Mouse (Mus musculus): ENCODE results near the gene Otos.

Gene Otos

DNA sequence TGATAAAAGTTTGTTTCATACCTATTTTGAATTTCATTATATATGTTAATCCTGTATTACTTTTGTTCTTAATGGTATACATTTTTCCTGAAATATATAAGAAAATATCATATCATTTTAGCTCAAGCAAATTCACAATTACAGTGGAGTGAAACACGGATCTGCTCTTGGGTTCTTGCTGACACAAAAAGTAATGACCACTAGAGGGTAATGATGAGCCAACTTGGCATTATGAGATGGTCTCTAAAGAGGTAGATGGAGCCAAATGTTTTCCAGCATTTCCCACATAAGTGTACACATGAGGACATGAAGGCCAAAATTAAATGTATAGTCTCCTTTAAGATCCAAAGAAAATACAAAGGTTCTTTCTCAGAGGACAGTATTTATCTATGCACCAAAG is 34.1 kb downstream of the Otos start:
- in situ Hi-C loops (cut with MboI; ENCODE audit: unreplicated experiment in 2 of 2), result loop anchor here (5.0 to 25.0 kb wide), 6 partner anchors 223 to 1190 kb away; partner anchors contain the start of gene Gpc1 (in 1 of the 2)

DNA sequence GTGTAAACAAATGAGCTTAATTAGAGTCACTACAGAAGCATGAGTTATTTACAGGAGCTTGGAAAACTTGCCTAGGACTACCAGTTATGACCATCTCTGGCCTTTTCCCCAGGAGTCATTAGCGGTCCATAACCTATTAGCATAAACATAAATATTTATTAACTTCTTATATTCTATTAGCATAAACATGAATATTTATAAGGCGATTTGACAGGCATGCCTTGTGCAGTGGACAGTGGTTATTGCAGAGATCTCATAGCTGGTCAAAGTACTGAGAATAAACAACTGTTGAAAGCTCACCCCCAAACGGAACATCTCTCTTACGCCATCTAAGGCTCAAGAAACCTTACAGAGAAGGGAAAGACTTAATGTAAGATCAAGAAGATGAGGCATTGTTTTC is 35.5 kb downstream of the Otos start:
- in situ Hi-C loops (cut with MboI; ENCODE audit: unreplicated experiment in 2 of 2), result loop anchor here (5.0 to 25.0 kb wide), 6 partner anchors 224 to 1188 kb away; partner anchors contain the start of gene Gpc1 (in 1 of the 2)

DNA sequence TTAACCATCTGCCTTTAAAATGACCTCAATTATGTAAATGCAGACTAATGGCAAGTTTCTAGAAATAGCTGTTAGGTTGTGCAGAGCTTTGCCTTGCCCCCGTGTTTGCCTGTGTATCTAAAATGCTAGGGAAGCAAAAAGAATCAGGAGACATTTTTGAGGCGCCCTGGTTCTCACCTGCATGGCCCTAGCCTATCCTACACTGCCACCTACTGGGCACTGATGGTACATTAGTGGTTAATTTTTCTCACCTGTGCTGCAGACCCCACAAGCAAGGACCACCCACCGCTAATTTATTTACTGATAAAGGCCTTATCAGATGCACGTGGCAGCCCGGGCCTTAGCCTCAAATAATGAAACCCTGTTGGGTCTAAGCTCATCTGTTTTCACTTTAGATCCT is 37.6 kb downstream of the Otos start:
- in situ Hi-C loops (cut with MboI; ENCODE audit: unreplicated experiment in 2 of 2), result loop anchor here (5.0 to 25.0 kb wide), 6 partner anchors 226 to 1186 kb away; partner anchors contain the start of gene Gpc1 (in 1 of the 2)

GRCm38 (mm10) chr1:92607711-92608110 is 40.9 kb downstream of the Otos start:
- in situ Hi-C loops (cut with MboI; ENCODE audit: unreplicated experiment in 2 of 2), result loop anchor here in 1 of 2 experiments (25.0 kb wide), 1 partner anchor 230 kb away; the partner anchor contains the start of gene Gpc1

DNA sequence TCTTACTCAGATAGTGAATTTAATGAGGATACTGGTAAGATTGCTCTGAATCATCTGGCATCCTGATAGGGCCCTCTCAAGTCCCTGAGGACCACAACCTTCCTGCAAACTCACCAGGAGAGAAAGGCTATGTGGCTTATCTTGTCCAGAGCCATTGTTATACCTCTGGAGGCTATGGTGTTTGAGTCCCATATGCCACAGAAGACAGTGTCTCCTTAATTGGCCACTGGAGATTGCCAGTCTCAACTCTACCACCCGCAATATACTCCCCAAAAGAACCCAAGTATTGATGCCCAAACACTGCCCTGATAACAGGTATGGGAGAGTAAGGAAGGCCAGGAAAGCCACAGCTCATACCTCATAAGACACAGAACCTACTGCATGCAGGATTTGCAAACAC is 43.2 kb downstream of the Otos start, which contains the start of gene Olfr1410:
Gene Olfr1410, plus strand, starts transcription at position 301 of the 400 bp plus-strand sequence.
- in situ Hi-C loops (cut with MboI; ENCODE audit: unreplicated experiment in 2 of 2), result loop anchor here in 1 of 2 experiments (25.0 kb wide), 1 partner anchor 232 kb away; the partner anchor contains the start of gene Gpc1

DNA sequence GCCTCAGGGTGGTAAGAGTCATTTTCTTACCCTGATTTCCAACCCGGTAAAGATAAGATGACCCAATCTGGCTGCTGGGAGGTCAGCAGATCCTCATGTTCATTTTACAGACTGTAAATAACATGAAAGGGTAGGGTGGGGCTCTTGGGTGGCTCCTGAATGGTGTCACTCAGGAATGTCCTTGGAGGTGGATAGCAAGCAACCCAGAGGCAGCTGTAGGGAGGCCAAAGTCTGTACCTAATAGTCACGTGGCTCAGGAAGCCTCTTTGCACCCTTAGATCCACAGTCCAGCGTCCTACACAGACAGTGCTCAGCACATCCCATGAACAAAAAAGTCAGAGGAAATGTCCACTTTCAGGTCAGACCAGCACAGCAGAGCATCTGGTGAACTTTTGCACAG is 52.6 kb downstream of the Otos start:
- in situ Hi-C loops (cut with MboI; ENCODE audit: unreplicated experiment in 2 of 2), result no loop called here
